Mouse (Mus musculus) heart, embryonic 12.5 days (tissue): ENCODE results near the gene Defb25. TPM values are rescaled to one million over a fixed set of nuclear protein-coding genes. Genes with fewer than 3 reads are reported as not detected.
A peak's percentile ranks its signal among the peaks of the same experiment; 100 is the strongest.

Experiments used
- ATAC-seq: fragments of 200-750 bp; cut with Nextera tagmentation; 2 replicates; pipeline ENCODE4 v1.8.0; 2017; ENCODE audit warnings: moderate TSS enrichment, moderate library complexity; ENCODE audit not compliant: insufficient number of reproducible peaks, low FRiP score
- H3K27ac ChIP-seq: fragments of 300-500 bp; sonication (generic); 2 replicates; pipeline ENCODE4 v1.5.1; 2016; ENCODE audit warnings: mild to moderate bottlenecking, moderate library complexity; ENCODE audit not compliant: poor library complexity, severe bottlenecking
- H3K27me3 ChIP-seq: fragments of 300-500 bp; sonication (generic); replicated peaks from 2 replicates; pipeline ENCODE4 v1.6.1; 2016; ENCODE audit warnings: mild to moderate bottlenecking, moderate library complexity
- H3K36me3 ChIP-seq: fragments of 300-500 bp; sonication (generic); 2 replicates; pipeline ENCODE4 v1.6.1; 2016; ENCODE audit warnings: mild to moderate bottlenecking, moderate library complexity
- H3K4me1 ChIP-seq: fragments of 300-500 bp; sonication (generic); replicated peaks from 2 replicates; pipeline ENCODE4 v1.6.1; 2016; ENCODE audit warnings: mild to moderate bottlenecking
- H3K4me2 ChIP-seq: fragments of 300-500 bp; sonication (generic); 2 replicates; pipeline ENCODE4 v1.6.1; 2016; ENCODE audit warnings: mild to moderate bottlenecking, moderate library complexity
- H3K4me3 ChIP-seq: fragments of 300-500 bp; sonication (generic); 2 replicates; pipeline ENCODE4 v1.5.1; 2016; ENCODE audit warnings: mild to moderate bottlenecking
- H3K9ac ChIP-seq: fragments of 300-500 bp; sonication (generic); 2 replicates; pipeline ENCODE4 v1.6.1; 2016; ENCODE audit warnings: mild to moderate bottlenecking, moderate library complexity
- H3K9me3 ChIP-seq: fragments of 300-500 bp; sonication (generic); replicated peaks from 2 replicates; pipeline ENCODE4 v1.6.1; 2016; ENCODE audit warnings: mild to moderate bottlenecking, moderate library complexity
- WGBS: fragments of 180-500 bp; shearing (Covaris S2); methylation state at CpG from one replicate; pipeline ENCODE4 v1.1.7; 2016; 5-methylcytosine and 5-hydroxymethylcytosine counted together
- polyA plus RNA-seq: library from polyadenylated mRNA; unstranded; fragments of >200 nt; fragmentation: Nextera tagmentation; extraction: Ambion mirVana; gene quantifications from 2 replicates; pipeline ENCODE4 v1.2.1, GENCODE M21; 2016

The Defb25 gene
- polyA plus RNA-seq, 1 experiment from 2014 or later, result not detected

DNA sequence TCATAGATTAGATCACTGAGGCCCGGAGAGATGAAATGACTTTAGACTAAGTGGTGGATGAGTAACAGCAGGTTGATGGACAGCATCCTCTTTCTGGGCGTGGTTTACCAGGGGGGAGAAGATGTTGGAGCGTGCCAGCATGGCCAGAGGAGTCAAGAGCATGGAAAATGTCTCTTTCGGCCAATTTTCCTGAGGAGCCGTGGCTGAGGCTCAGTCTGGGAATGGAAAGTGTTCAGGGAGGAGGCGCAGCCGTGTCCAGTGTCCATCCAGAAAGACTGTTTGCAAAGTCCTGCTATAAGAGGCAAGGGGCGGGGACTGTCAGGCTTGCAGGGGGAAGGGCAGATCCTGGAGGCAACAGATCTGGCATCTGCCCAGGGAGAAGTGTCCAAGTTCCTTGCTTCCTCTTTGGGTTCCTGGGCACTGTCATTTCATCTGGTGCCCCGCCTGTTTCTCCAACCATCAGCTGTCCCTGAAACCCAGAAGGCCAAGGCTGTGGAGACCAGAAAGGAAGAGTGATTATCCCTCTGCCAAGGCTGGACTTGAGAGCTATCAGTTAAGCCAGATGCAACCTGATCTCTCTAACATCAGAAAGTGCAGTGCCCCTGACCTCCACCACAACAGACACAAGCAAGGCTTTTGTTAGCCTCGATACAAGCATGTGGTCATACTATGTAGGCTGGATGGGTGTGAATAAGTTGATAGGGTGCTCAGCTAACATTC lies 30.2 kb upstream of the Defb25 start:
- Histone ChIP-seq H3K4me2 (no peak overlapping the region), H3K4me1 (peaks cover 17% of the 10 kb centered on the region), H3K4me3 (no peak overlapping the region), H3K27me3 (no peaks in the 10 kb centered on the region), H3K27ac (peak overlapping the region; percentile 76), H3K36me3 (no peaks in the 10 kb centered on the region), H3K9me3 (peaks cover 2% of the 10 kb centered on the region), H3K9ac (no peak overlapping the region)
- 50% methylated on average over 10 of the region's 10 CpGs for WGBS
- ATAC-seq, result peak; percentile 78

DNA sequence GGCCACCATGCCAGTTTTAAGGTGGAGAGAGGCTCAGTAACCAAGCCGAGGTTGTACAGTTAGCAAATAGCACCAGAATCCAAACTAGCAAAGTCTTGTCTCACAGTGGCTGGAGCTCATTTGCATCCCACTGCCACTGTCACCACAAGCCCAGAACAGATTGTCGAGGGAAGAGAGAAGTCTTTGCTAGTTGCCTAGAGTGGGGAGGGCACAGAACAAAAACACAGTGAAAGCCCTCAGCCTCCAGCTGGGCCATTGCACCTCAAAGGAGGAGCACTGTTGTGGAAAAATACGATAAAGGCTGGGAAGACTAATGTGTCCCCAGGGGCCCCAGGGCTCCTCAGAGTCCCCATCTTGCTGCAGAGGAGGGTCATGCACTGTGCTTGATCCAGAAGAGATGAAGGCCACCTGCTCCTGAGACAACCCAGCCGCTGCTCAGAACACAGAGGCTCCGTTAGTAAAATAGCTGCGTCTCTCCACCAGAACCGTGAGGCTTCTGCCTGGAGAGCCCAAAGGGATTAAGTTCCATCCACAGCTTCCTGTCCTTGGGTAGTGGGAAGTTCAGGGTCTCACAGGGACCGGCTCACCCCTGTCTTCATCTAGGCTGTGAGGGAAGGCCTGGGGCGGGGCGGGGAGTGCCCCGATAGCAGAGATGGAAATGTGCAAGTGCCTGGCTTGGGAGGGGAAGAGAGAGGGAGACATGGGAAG lies 16.7 kb upstream of the Defb25 start:
- Histone ChIP-seq H3K4me1 (peaks cover 47% of the 10 kb centered on the region), H3K27me3 (no peaks in the 10 kb centered on the region), H3K4me2 (no peak overlapping the region), H3K9me3 (no peaks in the 10 kb centered on the region), H3K9ac (no peak overlapping the region; the same call in 1 of the 2 replicates), H3K36me3 (no peaks in the 10 kb centered on the region), H3K4me3 (no peak overlapping the region), H3K27ac (peak overlapping the region; percentile 86)
- peak; percentile 43 for ATAC-seq
- 18% methylated on average over 11 of the region's 11 CpGs for WGBS

DNA sequence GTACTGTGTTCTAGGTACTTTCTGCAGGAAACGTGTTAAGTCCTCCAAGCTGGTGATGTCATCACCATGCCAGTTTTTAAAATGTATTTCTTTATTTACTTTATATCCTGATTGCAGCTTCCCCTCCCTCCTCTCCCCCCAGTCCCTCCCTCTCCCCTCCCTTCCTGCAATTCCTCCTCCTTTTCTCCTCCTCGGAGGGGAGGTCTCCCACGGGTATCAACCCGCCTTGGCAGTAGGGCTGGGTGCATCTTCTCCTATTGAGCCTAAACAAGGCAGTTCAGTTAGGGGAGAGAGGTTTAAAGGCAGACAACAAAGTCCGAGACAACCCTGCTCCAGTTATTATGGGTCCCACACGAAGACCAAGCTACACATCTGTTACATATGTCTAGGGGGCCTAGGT lies 16.0 kb upstream of the Defb25 start:
- Histone ChIP-seq H3K36me3 (no peaks in the 10 kb centered on the region), H3K4me3 (no peak overlapping the region), H3K27ac (peak overlapping the region; percentile 86), H3K4me2 (no peak overlapping the region), H3K27me3 (no peaks in the 10 kb centered on the region), H3K9ac (no peak overlapping the region), H3K4me1 (peaks cover 51% of the 10 kb centered on the region), H3K9me3 (no peaks in the 10 kb centered on the region)
- 56% methylated on average over 6 of the region's 6 CpGs for WGBS
- no peak for ATAC-seq

- no peak overlapping the region for H3K4me3 ChIP-seq
- 0 out of 2 replicates have a peak, but pooled peaks cover 3% of the 10 kb centered on the region for H3K27me3 ChIP-seq
- H3K9ac ChIP-seq, result no peak overlapping the region
- H3K36me3 ChIP-seq, result no peaks in the 10 kb centered on the region
- H3K27ac ChIP-seq, result peak overlapping the region; percentile 90
- ATAC-seq, result no peak
- 77% methylated on average over 4 of the region's 4 CpGs for WGBS
- H3K4me2 ChIP-seq, result no peak overlapping the region
- H3K9me3 ChIP-seq, result no peaks in the 10 kb centered on the region
- peaks cover 66% of the 10 kb centered on the region for H3K4me1 ChIP-seq
These were observed 14.5 kb upstream of the Defb25 start for GRCm38 (mm10) chr2:152637381-152637780.

GRCm38 (mm10) chr2:152637006-152637322 lies 14.1 kb upstream of the Defb25 start:
- ATAC-seq, result no peak
- H3K4me3 ChIP-seq, result no peak overlapping the region
- 0 out of 2 replicates have a peak, but pooled peaks cover 4% of the 10 kb centered on the region for H3K27me3 ChIP-seq
- WGBS, result 70% methylated on average over 6 of the region's 6 CpGs
- peaks cover 70% of the 10 kb centered on the region for H3K4me1 ChIP-seq
- H3K27ac ChIP-seq, result peak overlapping the region; percentile 90
- no peaks in the 10 kb centered on the region for H3K36me3 ChIP-seq
- no peak overlapping the region for H3K4me2 ChIP-seq
- H3K9ac ChIP-seq, result no peak overlapping the region
- H3K9me3 ChIP-seq, result no peaks in the 10 kb centered on the region

DNA sequence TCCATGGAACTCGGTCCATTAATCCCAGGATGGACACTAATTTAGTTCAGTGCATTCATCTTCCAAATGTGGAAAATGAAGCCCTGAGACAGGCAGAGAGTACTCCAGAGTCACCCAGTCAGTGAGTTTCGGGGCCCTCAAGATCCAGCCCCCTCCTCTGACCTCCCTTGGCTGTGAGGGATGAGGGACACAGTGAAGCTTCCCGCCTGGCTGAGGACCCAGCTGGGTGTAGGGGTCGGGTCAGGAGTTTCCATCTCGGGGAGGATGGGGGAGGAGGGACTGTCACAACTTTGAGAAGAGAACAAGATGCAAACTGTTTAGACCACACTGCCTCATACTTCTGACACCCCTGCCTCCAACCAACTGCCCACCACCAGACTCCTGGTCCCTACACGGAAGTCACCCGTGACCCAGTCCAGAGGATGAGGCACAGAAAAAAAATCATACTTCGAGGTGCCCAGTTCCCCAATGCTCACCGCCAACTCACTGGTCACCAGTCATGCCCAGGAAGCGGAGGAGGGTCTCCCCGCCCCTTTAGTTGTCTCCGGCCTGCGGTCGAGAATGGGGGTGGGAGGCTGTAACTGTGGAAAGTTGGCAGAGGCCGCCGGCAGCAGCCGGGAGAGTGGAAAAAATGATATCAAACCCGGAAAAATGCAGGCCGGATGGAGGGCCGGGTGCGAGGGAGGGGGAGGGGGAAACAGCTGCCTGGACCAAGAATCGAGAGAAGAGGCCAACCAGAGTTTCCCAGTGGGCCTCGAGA lies 13.6 kb upstream of the Defb25 start:
- H3K4me1 ChIP-seq, result peaks cover 70% of the 10 kb centered on the region
- no peak overlapping the region for H3K9ac ChIP-seq

DNA sequence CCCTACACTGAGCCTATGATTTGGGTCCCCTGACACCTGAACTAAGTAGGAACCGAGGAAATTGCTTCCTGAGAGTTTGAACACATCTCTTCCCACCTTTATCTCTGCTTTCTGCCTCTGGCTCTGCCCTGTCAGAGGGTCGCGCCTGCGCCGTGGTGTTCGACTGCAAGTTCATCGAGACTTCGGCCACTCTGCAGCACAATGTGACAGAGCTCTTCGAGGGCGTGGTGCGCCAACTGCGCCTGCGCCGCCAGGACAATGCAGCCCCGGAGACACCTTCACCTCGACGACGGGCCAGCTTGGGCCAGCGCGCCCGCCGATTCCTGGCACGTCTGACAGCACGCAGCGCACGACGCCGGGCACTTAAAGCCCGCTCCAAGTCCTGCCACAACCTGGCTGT lies 11.5 kb upstream of the Defb25 start:
- peaks cover 63% of the 10 kb centered on the region for H3K4me1 ChIP-seq
- H3K36me3 ChIP-seq, result no peaks in the 10 kb centered on the region
- H3K27me3 ChIP-seq, result 0 out of 2 replicates have a peak, but pooled peaks cover 4% of the 10 kb centered on the region
- no peak overlapping the region for H3K9ac ChIP-seq
- ATAC-seq, result no peak
- H3K4me2 ChIP-seq, result peak overlapping the region; percentile 14; the same call in 1 of the 2 replicates
- no peaks in the 10 kb centered on the region for H3K9me3 ChIP-seq
- no peak overlapping the region for H3K4me3 ChIP-seq
- peak overlapping the region; percentile 22; the same call in 1 of the 2 replicates for H3K27ac ChIP-seq
- 49% methylated on average over 29 of the region's 29 CpGs for WGBS

More for the DNA sequence above, 13.6 kb upstream of the Defb25 start:
- no peaks in the 10 kb centered on the region for H3K36me3 ChIP-seq
- H3K4me2 ChIP-seq, result peak overlapping the region; percentile 29
- H3K9me3 ChIP-seq, result no peaks in the 10 kb centered on the region
- ATAC-seq, result peak; percentile 81
- no peak overlapping the region for H3K4me3 ChIP-seq
- WGBS, result 46% methylated on average over 23 of the region's 23 CpGs
- peak overlapping the region; percentile 90 for H3K27ac ChIP-seq
- H3K27me3 ChIP-seq, result 0 out of 2 replicates have a peak, but pooled peaks cover 4% of the 10 kb centered on the region

DNA sequence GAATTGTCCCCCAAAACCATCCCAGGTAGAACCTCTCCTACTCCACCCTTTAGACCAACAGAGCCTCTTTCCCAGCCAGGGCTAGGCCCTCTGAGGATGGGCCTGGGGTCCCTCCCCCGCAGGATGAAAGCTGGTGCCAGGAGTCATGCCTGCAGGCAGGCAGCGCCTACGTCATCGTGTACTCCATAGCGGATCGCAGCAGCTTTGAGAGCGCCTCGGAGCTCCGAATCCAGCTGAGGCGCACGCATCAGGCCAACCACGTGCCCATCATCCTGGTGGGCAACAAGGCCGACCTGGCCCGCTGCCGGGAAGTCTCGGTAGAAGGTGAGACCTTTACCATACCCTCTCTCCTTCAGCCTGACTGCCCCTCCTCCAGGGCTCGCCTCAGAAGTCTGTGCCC lies 10.5 kb upstream of the Defb25 start:
- Histone ChIP-seq H3K4me1 (peaks cover 54% of the 10 kb centered on the region), H3K9me3 (no peaks in the 10 kb centered on the region), H3K9ac (0 out of 2 replicates have a peak overlapping the region, but pooled peaks have one; percentile 48), H3K4me2 (peak overlapping the region; percentile 51), H3K4me3 (peak overlapping the region; percentile 19), H3K36me3 (no peaks in the 10 kb centered on the region), H3K27me3 (peaks cover 11% of the 10 kb centered on the region), H3K27ac (peak overlapping the region; percentile 6; the same call in 1 of the 2 replicates)
- WGBS, result 16% methylated on average over 17 of the region's 17 CpGs
- no peak for ATAC-seq

DNA sequence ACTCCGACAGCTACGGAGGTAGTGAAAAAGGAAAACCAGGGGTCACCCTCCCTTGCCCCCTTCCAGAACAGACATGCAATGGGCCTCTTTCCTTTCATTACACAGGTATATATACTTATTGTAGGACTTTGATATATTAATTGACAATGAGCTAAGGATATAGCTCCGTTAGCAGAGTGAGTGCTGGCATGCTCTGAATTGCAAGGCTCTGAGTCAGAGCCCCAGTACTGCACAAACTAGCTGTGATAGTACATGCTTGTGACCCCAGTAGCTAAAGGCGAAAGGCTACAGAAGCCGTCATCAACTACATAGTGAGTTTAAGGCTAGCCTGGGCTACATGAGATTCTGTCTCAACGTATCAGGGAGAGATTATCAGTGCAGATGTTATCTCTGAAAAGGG lies 7.1 kb upstream of the Defb25 start:
- H3K9ac ChIP-seq, result no peak overlapping the region
- peaks cover 28% of the 10 kb centered on the region for H3K27me3 ChIP-seq
- no peaks in the 10 kb centered on the region for H3K36me3 ChIP-seq
- no peak overlapping the region for H3K4me3 ChIP-seq
- H3K9me3 ChIP-seq, result no peaks in the 10 kb centered on the region
- no peak overlapping the region for H3K27ac ChIP-seq
- no peak for ATAC-seq
- 70% methylated on average over 6 of the region's 6 CpGs for WGBS
- H3K4me1 ChIP-seq, result peaks cover 36% of the 10 kb centered on the region
- no peak overlapping the region for H3K4me2 ChIP-seq

DNA sequence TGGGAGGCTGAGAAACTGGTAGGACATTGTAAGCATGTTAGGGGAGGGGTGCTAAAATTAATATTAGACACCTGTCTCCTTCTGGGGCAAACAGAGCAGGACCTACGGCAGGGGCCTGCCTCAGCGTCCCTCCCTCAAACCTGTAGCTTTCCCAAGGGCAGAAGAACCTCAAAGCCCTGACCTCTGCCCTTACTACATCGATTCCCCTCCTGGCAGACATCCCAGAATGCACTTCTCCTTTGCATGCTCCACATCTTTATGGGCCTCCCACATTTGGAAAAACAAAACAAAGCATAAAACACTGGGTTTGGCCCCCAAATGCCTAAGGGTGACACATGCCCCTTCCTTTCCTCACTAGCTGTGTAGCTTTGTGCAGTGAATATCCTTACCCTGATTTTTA lies 6.4 kb upstream of the Defb25 start:
- 69% methylated on average over 3 of the region's 3 CpGs for WGBS
- Histone ChIP-seq H3K9me3 (no peaks in the 10 kb centered on the region), H3K27me3 (peaks cover 28% of the 10 kb centered on the region), H3K4me3 (no peak overlapping the region), H3K27ac (no peak overlapping the region), H3K36me3 (no peaks in the 10 kb centered on the region), H3K4me1 (peaks cover 32% of the 10 kb centered on the region), H3K9ac (no peak overlapping the region), H3K4me2 (peak overlapping the region; percentile 89; the same call in 1 of the 2 replicates)
- ATAC-seq, result no peak

DNA sequence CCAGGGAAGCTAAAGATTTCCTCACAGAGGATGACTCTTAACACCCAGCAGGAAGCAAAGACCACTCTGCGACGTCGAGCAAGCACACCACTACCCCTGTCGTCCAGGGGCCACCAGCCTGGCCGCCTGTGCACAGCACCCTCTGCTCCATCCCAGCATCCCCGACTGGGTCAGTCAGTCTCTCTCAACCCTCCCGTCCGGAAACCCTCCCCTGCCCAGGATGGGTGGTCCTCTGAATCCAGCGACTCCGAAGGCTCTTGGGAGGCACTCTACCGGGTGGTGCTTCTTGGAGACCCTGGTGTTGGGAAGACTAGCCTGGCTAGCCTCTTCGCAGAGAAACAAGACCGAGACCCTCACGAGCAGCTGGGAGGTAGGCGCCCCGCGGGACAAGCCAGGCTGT lies 5.2 kb upstream of the Defb25 start:
- Histone ChIP-seq H3K4me3 (peak overlapping the region; percentile 61), H3K9ac (no peak overlapping the region), H3K4me2 (peak overlapping the region; percentile 89), H3K9me3 (no peaks in the 10 kb centered on the region), H3K27ac (no peak overlapping the region), H3K36me3 (no peaks in the 10 kb centered on the region), H3K4me1 (peaks cover 22% of the 10 kb centered on the region), H3K27me3 (peaks cover 28% of the 10 kb centered on the region)
- no peak for ATAC-seq
- WGBS, result 51% methylated on average over 17 of the region's 17 CpGs
